Mouse (Mus musculus): ENCODE measurements around the gene Hpn.

Hpn gene

GRCm38 (mm10) chr7:31052636-31053434 lies 62.3 kb downstream of the Hpn start:
- DNase-seq, result no peak

GRCm38 (mm10) chr7:31052251-31052635 lies 62.8 kb downstream of the Hpn start:
- DNase-seq, result no peak

DNA sequence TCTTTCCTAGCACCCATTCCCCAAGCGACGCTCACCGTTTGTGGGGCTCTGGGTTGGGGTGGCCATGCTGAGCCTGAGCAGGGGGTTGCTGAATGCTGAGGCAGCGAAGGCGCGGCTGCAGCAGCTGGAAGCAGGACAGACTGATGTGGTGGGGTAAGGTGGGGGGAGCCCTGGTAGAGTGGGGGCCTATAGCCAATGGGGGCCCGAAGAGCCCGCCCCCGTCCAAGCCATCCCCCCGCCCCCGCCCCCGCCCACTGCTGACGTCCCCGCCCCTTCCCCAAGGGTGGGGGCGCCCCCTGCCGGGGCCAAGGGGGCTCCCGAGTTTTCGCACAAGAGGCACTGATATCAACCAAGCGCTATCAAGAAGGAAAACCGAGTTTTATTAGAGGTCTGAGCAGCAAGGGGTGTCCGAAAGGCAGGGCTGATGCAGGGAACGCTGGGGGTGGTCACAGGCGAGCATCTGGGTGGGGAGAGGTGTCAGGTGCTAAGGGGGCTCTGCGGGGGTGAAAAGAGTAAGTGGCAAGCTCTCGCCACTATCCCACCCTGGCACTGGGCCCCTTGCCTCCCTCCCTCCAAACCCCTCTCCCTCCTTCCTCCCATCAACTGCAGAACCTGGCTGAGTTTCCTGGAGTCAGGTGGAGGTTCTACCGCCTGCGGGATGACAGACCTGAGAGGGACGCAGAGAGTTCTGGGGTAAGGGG lies 63.6 kb downstream of the Hpn start, which contains the start of gene Fxyd7:
Gene Fxyd7 (minus strand): TSS at position 147 of the 701 bp plus-strand sequence.
- no peak for DNase-seq

DNA sequence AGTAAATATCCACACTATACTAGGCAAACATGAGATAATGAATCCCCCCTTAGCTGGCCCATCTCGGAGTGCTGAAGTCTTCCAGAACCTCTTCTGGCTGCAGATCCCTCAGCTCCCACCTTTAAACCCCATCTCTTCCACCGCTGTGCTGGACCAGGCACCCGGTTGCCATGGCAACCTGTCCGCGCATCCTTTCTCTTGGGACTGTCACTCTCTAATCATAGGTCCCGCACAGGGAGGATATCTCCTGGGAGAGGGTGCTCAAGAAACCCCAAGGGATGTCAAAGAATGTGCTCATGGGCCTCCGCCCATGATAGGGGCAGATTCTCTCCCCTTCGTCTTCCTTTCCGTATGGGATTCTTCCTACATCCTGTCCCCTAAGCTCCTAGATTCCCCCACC lies 64.2 kb downstream of the Hpn start:
- no peak for DNase-seq

- no peak for DNase-seq
Measured at GRCm38 (mm10) chr7:31050487-31050886, 64.6 kb downstream of the Hpn start.

GRCm38 (mm10) chr7:31049846-31050281 lies 65.2 kb downstream of the Hpn start:
- no peak for DNase-seq

DNA sequence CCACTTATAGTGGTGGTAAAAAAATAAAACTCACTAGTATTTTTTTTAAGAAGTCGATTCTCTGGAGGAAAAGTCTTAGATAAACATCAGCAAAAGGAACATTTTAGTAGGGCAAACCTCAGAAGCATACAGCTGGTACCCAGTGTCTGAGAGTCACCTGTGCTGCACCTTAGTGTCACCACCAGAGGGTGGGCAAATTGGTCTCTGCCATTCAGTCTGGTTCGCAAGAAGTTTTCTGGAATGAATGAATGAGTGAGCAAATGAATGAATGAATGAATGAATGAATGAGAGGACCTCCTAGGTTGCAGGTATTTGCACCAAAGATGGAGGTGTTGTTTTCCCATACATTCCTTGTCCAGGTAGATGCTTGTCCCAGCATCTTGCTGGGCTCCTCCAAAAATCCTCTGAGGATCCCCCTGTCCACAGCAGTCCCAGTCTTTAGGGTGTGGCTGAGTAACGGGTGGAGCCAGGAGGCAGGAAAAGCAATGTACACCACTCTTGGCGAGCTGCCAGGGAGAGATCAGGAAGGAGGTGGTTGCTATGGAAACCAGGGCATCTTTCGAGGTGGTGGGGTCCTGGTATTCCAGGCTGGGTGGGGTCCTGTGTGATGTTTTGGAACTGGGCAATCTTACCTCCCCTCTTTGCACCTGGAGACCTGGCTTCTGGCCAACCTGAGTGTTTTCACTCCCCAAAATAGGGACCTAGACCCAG lies 65.8 kb downstream of the Hpn start:
- DNase-seq, result no peak

Data from kidney, adult 9 months (tissue).